Mouse (Mus musculus) small intestine, adult 2 months (tissue): Measurements from ENCODE around the gene Tbc1d2b. TPM values are rescaled to one million over a fixed set of nuclear protein-coding genes. Genes with fewer than 3 reads are reported as not detected.
A peak's percentile ranks its signal among the peaks of the same experiment; 100 is the strongest.

ENCODE experiments used
- H3K27ac ChIP-seq: fragments of 200-500 bp; 2 replicates; pipeline ENCODE4 v1.5.1; 2012; ENCODE audit warnings: low read depth, low read length, control low read depth, inconsistent platforms; ENCODE audit not compliant: insufficient read depth
- H3K27me3 ChIP-seq: fragments of 200-500 bp; 2 replicates; pipeline ENCODE4 v1.6.1; 2012; ENCODE audit warnings: mild to moderate bottlenecking, moderate library complexity, low read length, inconsistent platforms; ENCODE audit not compliant: control insufficient read depth, insufficient read depth
- H3K36me3 ChIP-seq: fragments of 200-500 bp; 2 replicates; pipeline ENCODE4 v1.6.1; 2012; ENCODE audit warnings: mild to moderate bottlenecking, low read length, control low read depth, inconsistent platforms; ENCODE audit not compliant: control insufficient read depth, insufficient read depth
- H3K4me1 ChIP-seq: fragments of 200-500 bp; 2 replicates; pipeline ENCODE4 v1.6.1; 2012; ENCODE audit warnings: low read length, inconsistent platforms, mixed read lengths; ENCODE audit not compliant: control insufficient read depth, insufficient read depth, insufficient read length
- H3K4me3 ChIP-seq: fragments of 200-500 bp; 2 replicates; pipeline ENCODE4 v1.5.1; 2012; ENCODE audit warnings: low read depth, mild to moderate bottlenecking, control low read depth, inconsistent platforms, low read length, moderate library complexity
- CTCF ChIP-seq: fragments of 200-500 bp; IDR thresholded peaks from 2 replicates; pipeline ENCODE4 v1.5.1; 2012; ENCODE audit warnings: low read depth, mild to moderate bottlenecking, control low read depth, inconsistent platforms, low read length, moderate library complexity, mixed read lengths; ENCODE audit not compliant: insufficient replicate concordance, insufficient read length; ENCODE audit errors: extremely low read depth
- POLR2A ChIP-seq: fragments of 200-500 bp; IDR thresholded peaks from 2 replicates; pipeline ENCODE4 v1.6.1; 2012; ENCODE audit warnings: low read depth, mild to moderate bottlenecking, control low read depth, inconsistent platforms, low read length, moderate library complexity
- WGBS: fragments of 180-500 bp; shearing (Covaris S2); methylation state at CpG from one replicate; pipeline ENCODE4 v1.1.7; 2018; 5-methylcytosine and 5-hydroxymethylcytosine counted together
- polyA plus RNA-seq: library from polyadenylated mRNA; depleted of rRNA; stranded (reverse); fragments of >200 nt; gene quantifications from 2 replicates; pipeline ENCODE4 v1.2.3, GENCODE M21; 2012

Tbc1d2b gene
- polyA plus RNA-seq, 1 experiment = 13.1 TPM

DNA sequence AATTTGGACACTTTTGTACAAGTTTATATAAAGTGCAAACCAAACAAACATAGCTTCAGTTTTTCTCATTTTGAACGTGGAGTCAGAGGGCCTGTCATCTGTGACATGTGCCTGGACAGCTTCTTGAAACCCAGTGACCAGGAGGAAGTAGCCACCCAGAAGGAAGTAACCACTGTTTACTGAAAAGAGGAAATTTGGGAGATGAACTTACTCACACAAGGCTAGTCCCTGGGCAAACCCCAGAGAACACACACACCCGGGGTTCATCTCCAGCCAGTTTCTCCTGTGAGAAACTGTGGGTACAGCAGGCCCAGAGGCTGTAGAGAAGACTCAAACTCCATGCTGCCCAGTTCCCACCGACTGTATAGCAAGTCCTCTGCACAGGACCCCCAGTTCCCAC, 3.9 kb upstream of the Tbc1d2b start:
- Histone ChIP-seq H3K4me3 (no peak overlapping the region), H3K4me1 (peaks cover 9% of the 10 kb centered on the region), H3K27me3 (no peaks in the 10 kb centered on the region), H3K36me3 (no peaks in the 10 kb centered on the region), H3K27ac (no peak overlapping the region)
- WGBS = 64% methylated on average over 3 of the region's 3 CpGs
- TF ChIP-seq CTCF (no peak), POLR2A (no peak)

GRCm38 (mm10) chr9:90272346-90272745, 1.7 kb upstream of the Tbc1d2b start:
- H3K4me3 ChIP-seq = no peak overlapping the region
- H3K27me3 ChIP-seq = no peaks in the 10 kb centered on the region
- TF ChIP-seq CTCF = no peak
- TF ChIP-seq POLR2A = no peak
- no peak overlapping the region for H3K27ac ChIP-seq
- no peaks in the 10 kb centered on the region for H3K36me3 ChIP-seq
- 91% methylated on average over 12 of the region's 12 CpGs for WGBS
- H3K4me1 ChIP-seq = peaks cover 13% of the 10 kb centered on the region

- Histone ChIP-seq H3K4me3 (no peak overlapping the region), H3K36me3 (no peaks in the 10 kb centered on the region), H3K27me3 (no peaks in the 10 kb centered on the region), H3K27ac (no peak overlapping the region), H3K4me1 (peaks cover 13% of the 10 kb centered on the region)
- TF ChIP-seq CTCF (no peak), POLR2A (no peak)
- 47% methylated on average over 5 of the region's 5 CpGs for WGBS
These were observed 1.0 kb upstream of the Tbc1d2b start for GRCm38 (mm10) chr9:90271541-90272090.

DNA sequence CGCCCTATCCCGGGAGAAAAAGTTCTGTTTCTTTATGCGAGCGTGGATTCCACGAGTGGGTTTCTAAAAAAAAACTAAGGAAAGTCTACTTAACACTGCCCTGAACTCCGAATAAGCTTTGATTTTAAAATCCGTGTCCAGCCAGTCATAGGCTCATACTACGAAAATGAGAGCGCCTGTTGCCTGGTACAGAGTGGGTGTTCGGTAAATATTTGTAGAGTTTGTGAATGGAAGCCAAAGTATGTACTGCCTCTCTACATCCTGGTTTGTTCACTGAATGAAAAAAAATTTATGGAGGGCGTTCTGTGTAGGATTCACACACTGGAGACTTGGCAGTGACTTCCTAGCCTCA, 316 bp upstream of the Tbc1d2b start:
- Histone ChIP-seq H3K27ac (no peak overlapping the region), H3K4me3 (peak overlapping the region; percentile 87), H3K27me3 (no peaks in the 10 kb centered on the region), H3K36me3 (no peaks in the 10 kb centered on the region), H3K4me1 (peaks cover 13% of the 10 kb centered on the region)
- TF ChIP-seq POLR2A = no peak
- TF ChIP-seq CTCF = no peak
- WGBS = under 1% methylated on average over 11 of the region's 11 CpGs

DNA sequence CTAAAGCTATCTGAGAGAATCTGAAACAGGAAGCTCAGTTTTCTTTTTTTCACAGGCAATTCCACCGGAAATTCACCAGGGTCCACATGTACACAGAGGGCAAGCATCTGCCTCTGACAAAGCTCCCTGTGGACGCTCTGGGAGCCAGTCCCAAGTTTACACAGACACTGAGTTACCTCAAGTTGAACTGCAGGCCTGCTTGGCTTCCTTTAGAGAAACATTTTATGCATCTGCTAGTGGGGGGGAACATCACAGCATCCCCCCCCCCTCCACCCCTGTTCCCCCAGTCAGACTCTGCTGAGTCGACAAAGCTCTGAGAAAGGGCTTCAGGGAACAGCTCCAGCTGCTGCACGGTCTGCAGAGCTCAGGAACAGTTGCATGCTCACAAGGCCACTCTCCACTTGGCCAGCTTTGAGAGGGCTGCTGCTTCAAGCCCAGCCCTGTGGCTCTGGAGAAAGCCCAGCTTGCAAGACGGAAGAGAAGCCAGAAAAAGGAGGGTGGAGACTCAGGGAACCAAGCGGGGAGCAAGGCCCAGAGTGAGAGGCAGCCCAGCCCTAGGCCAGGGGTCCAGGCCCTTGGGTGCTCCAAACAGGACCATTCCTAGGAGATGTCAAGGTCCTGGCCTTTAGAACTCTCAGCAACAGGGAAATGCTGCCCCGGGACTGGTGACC, 1.5 kb downstream of the Tbc1d2b start:
- Histone ChIP-seq H3K4me3 (peak overlapping the region; percentile 87), H3K36me3 (no peaks in the 10 kb centered on the region), H3K27ac (peak overlapping the region; percentile 65), H3K4me1 (peaks cover 7% of the 10 kb centered on the region), H3K27me3 (no peaks in the 10 kb centered on the region)
- TF ChIP-seq CTCF (no peak), POLR2A (no peak; the same call in 1 of the 2 replicates)
- WGBS = 15% methylated on average over 7 of the region's 7 CpGs

- no peaks in the 10 kb centered on the region for H3K27me3 ChIP-seq
- peaks cover 16% of the 10 kb centered on the region for H3K4me1 ChIP-seq
- H3K4me3 ChIP-seq = no peak overlapping the region
- TF ChIP-seq POLR2A (no peak), CTCF (no peak)
- WGBS = 94% methylated on average over 10 of the region's 10 CpGs
- H3K27ac ChIP-seq = no peak overlapping the region
- 0 out of 2 replicates have a peak, but pooled peaks cover 2% of the 10 kb centered on the region for H3K36me3 ChIP-seq
These were observed 3.7 kb downstream of the Tbc1d2b start for GRCm38 (mm10) chr9:90266926-90267325.

DNA sequence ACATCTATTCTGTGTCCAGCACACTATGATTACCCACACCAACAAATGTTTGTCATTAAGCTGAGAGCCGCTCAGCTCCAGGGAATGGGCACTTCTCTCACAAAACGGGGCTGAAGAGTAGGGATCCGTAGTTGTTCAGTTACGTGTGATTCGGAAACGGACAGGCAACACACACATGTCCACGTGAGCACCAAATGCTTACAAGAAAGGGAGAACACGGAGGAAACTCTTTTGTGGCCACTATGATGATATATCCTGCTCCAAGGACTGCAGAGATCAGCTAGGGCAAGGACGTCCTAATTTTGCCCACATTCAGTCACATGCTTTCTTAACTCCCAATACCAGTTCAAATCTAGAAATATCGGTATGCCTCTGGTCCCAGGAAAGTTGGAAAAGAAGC, 4.5 kb downstream of the Tbc1d2b start:
- no peak for TF ChIP-seq CTCF
- no peak for TF ChIP-seq POLR2A
- H3K27me3 ChIP-seq = no peaks in the 10 kb centered on the region
- WGBS = 89% methylated on average over 10 of the region's 10 CpGs
- no peak overlapping the region for H3K4me3 ChIP-seq
- H3K4me1 ChIP-seq = peaks cover 15% of the 10 kb centered on the region
- H3K27ac ChIP-seq = no peak overlapping the region
- 0 out of 2 replicates have a peak, but pooled peaks cover 2% of the 10 kb centered on the region for H3K36me3 ChIP-seq
